Mouse (Mus musculus): ENCODE results near the gene Elp1.

Gene Elp1

DNA sequence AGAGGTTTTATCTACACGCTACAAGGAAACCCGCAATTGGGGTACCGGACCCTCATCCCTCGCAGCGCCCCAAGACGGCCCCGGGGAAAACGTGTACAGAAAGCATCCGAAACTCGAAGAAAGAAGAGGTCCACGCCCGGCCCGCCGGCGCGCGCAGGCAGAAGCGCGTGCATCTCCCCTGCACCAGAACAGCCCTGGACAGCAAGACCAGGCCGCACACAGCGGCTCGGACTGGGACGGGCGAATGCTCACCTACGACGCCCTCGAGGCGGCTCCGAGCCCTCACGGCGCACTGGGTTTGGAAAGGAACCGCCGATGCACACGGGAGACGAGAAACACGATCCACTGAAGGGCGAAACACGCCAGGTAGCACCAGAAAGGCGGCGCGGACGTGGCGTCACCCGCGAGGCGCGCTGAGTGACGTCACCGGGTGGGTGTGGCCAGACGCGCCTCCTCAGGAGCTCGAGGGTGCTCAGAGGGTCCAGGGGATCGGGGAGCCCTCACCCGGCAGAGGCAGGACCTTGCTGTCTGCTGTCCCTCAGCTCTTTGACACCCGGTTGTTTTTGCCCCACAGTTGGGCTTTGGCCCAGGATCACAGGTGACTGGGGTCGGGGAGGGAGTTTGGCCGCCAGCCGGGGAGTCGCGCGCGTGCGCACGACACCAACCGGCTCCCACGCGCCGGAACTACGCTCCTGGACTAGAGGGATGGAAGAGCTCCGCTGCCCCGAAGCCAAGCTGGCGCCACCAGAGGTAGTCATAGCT, at the start of gene Elp1, which contains the start of gene Fam206a:
Gene Elp1, minus strand, starts transcription at position 425 of the 762 bp plus-strand sequence.
Gene Fam206a, plus strand, starts transcription at position 439 of the 762 bp plus-strand sequence.
- peak; percentile 93 for DNase-seq

DNA sequence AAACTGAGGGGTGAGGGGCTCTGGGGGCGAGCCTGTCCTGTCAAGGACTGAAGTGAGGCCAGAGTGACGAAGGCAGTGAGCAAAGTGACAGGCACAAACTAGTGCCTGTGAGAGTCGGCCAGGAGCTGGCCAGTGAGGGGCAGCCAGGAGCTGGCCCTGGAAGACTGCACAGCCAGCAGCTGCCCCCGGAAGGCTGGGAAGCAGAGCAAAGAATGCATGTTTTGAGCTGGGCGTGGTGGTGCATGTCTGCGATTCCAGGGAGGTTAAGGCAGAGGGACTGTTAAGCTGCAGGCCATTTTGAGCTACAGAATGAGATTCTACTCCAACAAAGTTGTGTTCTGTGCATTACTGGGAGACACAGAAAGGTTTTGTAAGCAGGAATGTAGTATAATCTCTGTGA, 48.6 kb upstream of the Elp1 start:
- DNase-seq: no peak

DNA sequence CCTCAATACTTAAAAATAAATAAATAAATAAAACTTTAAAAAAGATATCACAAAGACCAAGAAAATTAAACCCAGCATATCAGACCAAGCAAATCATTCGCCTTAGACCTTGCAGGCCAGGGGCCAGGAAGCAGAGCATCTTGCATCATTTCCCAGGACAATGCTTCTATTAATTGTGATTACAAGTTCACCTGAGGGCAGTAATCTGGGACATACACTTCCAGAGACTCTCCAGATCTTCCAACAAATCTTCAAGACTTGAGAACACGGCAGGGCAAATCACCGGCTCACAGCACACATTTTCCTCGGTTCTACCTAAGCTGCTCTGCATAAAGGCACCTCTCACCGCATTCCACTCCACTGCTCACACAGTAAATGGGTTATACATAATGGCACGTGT, 45.9 kb upstream of the Elp1 start:
- no peak for DNase-seq

DNA sequence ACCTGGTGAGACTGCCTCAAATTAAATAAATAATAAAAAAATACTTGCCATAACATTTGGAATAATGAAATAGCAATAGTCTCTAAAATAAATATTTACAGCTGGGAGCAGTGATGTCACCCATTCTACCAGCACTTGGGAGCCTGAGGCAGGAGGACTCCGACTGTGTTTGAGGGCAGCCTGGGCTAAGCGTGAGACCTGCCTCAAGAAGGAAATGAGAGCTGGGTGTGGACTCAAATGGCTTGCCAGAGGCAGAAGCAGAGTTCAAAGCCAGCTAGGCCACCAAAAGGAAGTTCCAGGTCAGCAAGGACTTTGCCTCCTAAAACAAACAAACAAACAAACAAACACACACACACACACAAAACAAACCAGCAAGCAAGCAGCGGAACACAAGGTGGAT, 45.3 kb upstream of the Elp1 start:
- no peak for DNase-seq

DNA sequence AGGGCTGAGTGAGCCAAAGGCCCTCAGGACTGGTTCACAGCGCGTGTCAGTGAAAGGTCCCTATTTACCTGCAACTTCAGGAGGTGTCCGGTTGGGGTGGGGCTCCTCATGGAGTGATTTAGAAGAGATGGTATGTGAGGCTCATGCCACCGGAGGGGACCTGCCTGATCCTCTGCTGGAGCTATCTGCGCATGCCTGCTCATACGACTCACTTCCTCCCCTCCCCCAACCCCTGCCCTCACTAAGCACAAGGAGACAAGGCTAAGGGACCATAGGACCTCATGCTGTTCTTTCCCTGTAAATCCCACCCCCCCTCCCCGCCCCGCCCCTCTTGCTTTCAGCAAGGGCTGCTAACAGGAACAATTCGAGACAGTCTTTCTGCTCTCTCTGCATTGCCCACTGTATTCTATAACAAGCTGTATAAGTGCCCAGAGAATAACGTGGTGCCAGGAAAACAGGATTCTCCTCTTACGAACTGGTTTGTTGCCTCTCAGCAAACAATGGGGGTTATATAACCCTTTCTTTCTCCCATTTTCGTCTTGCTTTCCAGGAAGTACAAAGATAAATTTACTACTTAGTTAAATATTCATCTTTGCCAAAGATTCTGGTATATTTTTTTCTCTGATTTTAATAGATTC, 43.9 kb upstream of the Elp1 start:
- no peak for DNase-seq

DNA sequence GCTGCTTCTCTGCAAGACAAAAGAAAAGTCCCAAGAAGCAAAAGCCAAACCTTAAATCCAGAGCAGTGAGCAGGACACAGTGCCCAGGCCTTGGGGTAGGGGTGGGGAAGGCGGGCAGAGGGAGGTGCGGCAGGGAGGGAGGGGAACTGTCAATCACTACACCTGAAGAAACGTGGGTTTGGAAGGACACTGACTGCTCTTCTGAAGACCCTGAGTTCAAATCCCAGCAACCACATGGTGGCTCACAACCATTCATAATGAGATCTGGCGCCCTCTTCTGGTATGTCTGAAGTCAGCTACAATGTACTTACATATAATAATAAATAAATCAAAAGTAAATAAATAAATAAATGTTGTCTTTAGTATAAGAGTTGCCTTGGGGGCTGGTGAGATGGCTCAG, 42.8 kb upstream of the Elp1 start:
- DNase-seq: no peak

DNA sequence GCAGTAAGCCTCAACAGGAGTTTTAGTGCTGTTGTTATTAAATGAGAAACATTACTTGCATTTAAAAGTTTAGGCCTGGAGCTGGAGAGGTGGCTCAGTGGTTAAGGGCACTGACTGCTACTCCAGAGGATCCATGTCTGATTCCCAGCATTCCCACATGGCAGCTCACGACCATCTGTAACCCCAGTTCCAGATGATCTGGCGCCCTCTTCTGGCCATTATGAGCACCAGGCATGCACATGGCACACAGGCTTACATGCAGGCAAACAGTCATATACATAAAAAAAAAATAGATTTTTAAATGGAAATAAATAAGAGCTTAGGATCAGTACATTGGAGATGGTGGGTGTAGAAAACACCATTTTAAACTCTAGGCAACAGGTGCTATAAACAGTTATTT, 41.8 kb upstream of the Elp1 start:
- DNase-seq: no peak

DNA sequence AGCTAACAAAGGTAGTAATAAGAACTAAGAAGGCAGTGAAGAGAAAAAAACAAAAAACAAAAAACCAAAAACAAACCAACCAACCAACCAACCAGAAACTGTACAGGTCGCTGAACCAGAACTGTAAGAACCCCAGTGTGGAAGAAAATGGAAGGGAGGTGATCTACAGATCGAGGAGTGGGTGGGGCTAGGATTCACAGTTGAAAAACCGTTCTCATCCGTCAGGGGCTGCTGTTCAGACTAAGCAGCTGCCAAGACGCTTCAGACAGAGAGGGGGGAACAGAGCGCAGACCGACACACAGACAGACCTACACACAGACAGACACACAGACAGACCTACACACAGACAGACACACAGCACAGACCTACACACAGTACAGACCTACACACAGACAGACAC, 40.4 kb upstream of the Elp1 start:
- DNase-seq: no peak

DNA sequence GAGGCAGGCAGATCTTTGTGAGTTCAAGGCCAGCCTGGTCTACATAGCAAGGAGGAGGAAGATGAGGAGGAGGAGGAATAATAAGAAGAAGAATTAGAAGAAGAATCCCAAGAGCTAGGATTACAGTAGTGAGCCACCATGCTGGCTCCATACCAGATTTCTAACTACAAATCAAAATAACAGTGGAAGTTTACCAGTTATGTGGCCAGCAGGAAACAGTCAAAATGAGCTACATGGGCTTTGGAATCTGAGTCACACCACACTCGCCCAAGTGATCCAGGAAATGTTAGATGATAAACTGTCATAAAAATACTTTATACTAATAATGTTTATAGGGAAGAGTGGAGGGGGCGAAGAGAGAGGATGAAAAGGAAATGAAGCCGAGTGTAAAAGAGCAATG, 38.2 kb upstream of the Elp1 start:
- no peak for DNase-seq

DNA sequence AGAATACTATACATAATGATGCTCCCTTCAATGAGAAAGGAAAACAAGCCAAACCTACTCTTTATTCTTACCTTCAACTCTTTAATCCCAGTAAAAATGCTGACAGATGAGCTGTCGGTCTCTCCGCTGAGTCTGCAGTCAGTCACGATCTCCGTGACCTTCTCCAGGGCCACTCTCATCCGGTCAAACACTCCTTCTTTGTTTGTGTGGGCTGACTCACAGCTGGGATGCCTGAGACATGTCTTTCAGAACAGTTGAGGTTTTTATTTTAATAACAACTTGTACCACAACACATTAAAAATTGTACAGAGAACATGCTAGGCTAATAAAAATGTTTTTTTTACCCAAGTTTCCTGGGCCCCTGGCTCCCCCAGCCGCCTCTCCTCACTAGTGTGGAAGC, 35.5 kb upstream of the Elp1 start:
- DNase-seq: no peak

DNA sequence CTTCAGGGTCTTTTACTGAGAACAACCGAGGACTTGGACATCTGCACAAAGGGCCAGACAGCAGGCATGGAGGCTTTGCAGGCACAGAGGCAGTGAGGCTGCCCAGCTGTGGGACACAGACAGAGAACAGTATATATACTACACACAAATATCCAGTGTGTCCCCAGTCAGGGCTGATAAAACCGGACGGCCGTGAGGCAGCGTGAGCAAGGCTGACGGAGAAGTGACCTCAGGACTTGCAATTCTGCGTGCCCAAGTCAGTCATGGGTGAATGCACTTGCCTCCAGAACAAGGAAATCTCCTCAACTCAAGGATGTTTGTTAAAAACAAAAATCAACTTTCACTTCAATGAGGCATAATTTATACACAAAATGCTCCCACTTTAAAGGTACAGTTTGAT, 29.9 kb upstream of the Elp1 start:
- DNase-seq: no peak

DNA sequence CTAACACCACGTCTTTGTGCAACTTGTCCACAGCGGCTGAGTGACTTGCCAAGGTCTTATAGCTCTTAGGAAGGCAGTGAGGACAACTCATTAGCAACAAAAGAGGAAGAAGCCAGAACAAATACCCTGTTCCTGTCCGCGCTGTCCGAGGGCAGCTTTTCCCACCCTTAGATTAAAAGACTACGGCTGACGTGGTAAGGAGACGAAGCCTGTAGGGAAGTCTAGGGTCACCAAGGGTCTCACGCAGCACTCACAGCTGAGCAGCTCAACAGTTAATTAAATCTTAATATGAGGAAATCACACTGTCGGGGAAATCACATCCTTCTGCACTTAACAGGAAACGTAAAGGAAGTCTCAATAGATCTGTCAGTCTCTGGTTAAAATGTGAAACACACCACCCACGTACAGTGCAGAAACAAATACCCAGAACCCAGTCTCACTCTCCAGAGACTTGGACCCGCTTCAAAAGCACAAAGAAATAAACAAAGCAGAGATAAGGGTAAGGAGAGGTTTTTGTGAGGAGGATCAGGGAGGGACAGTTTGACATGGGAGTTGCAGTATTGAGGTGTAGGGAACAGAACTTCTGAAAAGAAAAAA, 29.0 kb upstream of the Elp1 start:
- no peak for DNase-seq

DNA sequence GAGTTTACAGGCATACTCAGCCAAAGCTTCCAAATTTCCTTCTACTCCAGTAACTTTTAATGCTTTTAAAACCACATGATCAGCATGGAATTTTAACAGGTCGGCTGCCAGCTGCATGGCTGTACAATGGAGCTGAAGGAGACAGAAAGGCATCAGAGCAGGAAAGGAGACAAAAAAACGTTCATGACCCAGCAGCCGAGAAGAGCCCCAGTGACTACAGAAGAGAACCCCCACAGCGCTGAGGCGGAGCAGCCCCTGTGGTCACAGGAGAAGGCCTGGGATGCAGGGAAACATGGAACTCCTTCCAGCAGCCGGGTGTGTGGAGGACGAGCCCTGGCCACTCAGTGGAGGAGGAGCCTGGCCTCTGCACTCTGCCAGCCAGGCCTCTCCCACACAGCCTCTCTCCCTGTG, 27.4 kb upstream of the Elp1 start:
- DNase-seq: no peak

DNA sequence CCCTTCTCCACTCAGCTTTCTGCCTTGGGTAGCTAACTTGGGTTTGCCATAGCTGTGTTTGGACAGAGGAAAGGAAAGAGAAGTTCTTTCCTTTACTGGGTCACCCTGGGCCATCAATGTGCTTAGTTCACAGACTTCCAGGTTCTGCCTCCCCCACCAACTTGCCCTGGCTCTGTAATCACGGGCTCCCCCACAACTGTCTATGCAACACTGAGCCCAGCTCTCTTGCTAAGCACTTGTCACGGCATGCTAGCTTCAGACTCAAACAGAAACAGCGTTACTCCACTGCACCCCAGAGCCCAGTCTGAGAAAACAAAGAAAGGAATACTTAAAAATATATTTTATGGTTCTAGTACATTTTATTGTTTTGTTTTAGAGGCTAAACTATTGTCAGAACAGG, 26.8 kb upstream of the Elp1 start:
- DNase-seq: no peak

DNA sequence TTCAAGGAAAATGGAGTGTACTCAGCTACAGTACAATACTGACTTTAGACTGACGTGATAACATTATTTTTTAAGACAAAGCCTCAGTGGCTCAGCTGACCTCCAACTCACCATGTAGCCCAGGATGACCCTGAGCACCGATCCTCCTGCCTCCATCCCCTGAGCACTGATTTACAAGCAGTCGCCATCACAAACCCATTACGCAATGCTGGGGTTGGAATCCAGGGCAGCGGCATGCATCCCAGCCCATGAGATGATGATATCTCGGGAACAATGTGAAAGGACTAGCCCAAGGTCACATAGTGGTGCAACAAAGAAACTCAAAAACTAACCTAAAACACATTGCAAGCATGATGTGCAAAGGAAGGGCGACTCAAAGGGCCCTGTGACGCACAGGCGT, 22.1 kb upstream of the Elp1 start:
- no peak for DNase-seq

DNA sequence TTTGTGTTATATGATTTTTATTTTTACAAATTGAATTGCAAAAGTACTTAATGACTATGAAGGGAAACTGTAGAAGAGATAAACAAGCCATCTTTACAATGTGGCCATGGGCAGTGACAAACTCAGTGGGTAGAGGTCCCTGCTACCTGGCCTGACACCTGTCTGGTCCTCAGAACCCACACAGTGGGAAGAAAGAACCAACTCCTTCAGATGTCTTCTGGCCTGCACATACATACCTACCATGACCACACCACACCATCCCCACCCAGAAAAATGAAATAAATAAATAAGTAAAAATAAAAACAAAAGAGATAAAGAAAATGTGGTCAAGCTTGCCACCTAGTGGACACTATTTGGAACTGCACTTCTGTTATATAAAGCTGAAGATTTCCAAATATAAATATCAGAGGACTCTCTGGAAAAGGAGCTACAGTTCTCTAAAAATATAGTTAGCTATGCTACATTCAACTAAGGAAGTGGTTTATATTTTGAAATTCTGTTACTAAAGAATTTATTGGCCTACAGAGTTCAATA, 18.0 kb upstream of the Elp1 start:
- DNase-seq: no peak

DNA sequence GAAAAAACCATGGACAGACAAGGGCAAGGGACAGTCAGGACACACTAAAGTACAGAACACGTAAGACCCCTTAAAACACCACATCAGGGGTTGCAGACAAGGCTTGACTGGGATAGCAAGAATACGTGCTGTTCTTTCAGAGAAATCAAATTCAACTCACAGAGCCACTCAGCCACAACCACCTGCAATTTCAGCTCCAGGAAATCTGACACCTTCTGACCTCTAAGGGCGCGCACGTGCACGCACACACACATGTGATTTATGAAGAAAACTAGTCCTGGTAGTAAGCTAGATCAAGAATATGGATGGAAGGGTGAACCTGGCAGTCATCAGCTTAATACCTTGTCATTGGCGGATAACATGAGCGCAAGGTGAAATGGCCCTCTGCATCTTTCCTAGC, 13.0 kb upstream of the Elp1 start:
- DNase-seq: no peak

DNA sequence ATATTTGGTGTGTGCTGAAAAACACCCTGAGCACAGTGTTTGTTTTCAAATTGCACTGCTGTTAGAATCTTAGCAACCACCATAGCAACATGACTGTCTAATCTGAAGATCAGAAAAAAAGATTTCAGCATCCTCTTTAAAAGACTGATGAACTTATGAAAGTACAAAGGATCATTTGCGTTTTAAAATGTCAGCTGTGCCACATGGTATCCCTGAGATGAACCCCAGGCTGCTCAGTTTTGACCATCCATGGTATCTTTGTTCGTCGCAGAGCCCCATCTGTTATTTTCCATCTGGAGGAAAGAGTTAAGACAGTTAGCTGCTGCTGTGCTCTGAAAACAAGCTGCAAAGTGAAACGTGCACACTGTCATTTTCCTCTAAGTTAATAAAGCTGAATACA, 10.0 kb upstream of the Elp1 start:
- DNase-seq: no peak

DNA sequence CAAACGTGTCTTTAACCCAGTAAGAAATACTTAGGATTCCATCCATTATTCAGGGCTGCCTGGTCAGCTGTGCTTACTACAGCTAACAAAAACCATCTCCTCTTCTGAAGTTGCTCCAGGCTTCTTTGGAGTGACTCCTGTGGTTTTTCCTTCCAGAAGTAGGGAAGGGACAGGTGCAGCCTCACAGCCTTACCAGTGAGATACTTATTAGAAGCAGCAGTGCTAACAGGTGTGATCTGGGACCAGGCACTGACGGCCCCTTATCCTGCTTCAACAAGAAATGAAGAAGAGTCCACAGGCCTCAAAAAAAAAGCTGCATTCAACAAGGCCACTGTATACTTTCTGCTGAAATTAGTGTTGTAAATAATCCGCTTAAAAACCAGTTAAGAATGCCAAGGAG, 9.5 kb upstream of the Elp1 start:
- no peak for DNase-seq

DNA sequence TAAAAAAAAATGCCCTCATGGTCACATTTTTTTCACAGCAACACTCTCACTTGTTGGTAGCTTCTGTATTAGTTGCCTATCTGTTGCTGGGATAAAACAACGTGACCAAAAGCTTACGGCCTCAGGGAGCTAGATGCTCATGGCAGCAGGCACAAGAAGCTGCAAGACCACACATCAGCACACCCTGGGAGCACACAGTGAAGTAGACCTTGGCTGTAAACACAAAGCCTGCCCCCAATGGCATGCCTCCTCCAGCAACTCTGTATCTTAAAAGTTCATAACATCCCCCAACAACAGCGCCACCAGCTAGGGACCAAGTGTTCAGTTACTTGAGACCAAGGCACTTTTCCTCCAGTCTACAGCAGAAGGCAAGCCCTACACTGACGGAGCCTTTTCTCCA, 6.9 kb upstream of the Elp1 start:
- no peak for DNase-seq

DNA sequence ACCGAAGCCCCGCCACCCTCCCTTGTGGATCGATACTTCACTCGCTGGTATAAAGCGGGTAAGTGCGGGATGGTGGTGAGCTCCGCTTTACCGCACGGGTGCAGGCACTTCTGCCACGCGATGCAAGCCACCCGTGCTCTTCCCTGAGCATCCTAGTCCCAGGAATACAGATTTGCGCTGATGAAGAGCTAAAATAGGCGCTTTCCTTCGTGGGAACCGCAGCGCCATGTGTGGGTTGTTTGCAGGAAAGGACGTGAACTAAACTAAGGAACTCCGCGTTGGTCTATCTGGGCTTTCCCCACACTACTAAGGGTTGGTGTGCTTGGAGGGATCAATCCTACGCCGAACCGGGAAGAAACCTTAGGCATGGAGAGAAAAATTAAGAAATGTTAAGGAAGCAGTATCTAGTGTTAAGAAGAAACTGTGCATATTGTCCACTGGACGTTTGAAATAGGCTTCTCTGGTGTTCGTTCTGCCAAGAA, 579 bp upstream of the Elp1 start:
- no peak for DNase-seq

DNA sequence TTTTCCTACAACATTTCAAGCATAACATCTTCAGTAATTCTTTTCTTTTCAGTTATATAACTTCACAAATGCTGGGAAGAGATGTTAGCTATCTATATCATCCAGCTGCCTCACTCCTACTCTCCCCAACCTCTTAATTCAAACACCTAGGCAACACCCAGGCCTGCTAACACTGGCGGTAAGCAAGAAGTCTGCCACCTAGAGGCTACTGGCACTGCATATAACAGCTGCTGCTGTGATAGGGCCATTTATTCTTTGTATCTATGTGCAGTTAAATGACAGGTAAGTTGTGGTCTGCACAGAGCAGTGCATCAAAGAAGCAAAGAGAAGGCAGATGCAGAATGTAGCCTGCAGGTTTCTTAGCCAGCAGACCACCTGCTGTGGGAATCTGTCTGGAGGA, 10.8 kb downstream of the Elp1 start:
- DNase-seq: no peak

DNA sequence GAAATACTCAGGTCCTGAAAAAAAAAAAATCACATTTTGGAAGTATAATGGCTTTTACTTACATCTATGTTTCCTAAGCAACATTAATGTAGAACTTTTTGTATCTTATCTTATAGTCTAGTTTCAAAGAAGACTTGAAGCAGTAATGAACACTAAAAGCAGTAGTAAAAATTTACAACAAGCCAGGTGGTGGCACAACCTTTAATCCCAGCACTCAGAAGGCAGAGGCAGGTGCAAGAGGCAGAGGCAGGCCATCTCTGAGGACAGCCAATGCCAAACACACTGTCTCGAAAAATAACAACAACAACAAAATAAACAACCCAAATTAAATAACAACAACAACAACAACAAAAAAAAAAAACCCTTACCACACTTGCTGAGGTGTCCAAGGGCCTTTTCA, 31.1 kb downstream of the Elp1 start:
- DNase-seq: no peak

DNA sequence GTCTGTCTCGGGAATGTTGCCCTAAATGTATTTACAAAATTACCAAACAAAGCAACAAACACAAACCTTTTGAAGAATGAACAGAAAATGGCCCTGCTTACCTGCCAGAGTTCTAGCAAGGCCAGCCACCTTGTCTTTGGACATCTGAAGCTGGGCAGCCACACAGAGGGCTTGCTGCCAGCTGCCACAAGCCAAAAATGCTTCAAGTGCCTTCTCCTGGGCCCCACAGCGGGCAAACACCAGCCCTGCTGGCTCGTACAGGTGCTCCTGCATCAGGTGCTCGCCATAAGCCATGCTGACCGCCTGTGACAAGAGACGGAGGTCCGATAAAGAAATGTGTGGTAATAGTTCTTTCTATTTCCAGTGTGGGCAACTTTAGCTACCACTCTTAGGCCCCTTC, 33.2 kb downstream of the Elp1 start:
- no peak for DNase-seq

Data from cerebellum, adult 11-12 months (tissue).